11 mouse cellular contexts compared by ENCODE assay signal in genomic region chr15:12039256-12039655, GRCm38 (mm10). TPM values are rescaled to one million over a fixed set of nuclear protein-coding genes. Genes with fewer than 3 reads are reported as not detected.
A peak's percentile ranks its signal among the peaks of the same experiment; 100 is the strongest.
DNase-seq lines count a peak whose midpoint lies in the region; ATAC-seq lines count a peak whose summit lies in the region.
"Had no signal": no experiment of that assay in that cellular context is flagged by ENCODE, and none has a peak within 500 bp of the region (broad histone marks: within the 10 kb centered on the region; RNA-seq: fewer than 3 reads in every experiment).

No protein-coding gene starts in this region.

- H3K4me1 ChIP-seq in forebrain, embryonic 13.5 days, result peaks cover 10% of the 10 kb centered on the region
- H3K4me1 ChIP-seq in forebrain, embryonic 11.5 days (replicated peaks; ENCODE audit: control insufficient read depth, insufficient read depth, low read length), result no peaks in the 10 kb centered on the region
- H3K4me1 ChIP-seq in hindbrain, embryonic 13.5 days (replicated peaks), result peaks cover 24% of the 10 kb centered on the region
- H3K4me1 ChIP-seq in neural tube, embryonic 13.5 days (replicated peaks), result peaks cover 22% of the 10 kb centered on the region

- no peak overlapping the region for H3K4me3 ChIP-seq in forebrain, embryonic 13.5 days
- H3K4me3 ChIP-seq in forebrain, embryonic 11.5 days (ENCODE audit: low read depth, low read length), result no peak overlapping the region
- no peak overlapping the region for H3K4me3 ChIP-seq in hindbrain, embryonic 13.5 days
- H3K4me3 ChIP-seq in neural tube, embryonic 13.5 days, result no peak overlapping the region

- WGBS in forebrain, embryonic 13.5 days, result 70% methylated on average over 10 of the region's 10 CpGs
- WGBS in forebrain, embryonic 11.5 days, result 83% methylated on average over 10 of the region's 10 CpGs
- WGBS in hindbrain, embryonic 13.5 days, result 47% methylated on average over 10 of the region's 10 CpGs
- WGBS in neural tube, embryonic 13.5 days, result 40% methylated on average over 10 of the region's 10 CpGs

- H3K9me3 ChIP-seq in forebrain, embryonic 13.5 days (replicated peaks), result 0 out of 2 replicates have a peak, but pooled peaks cover 4% of the 10 kb centered on the region
- no peaks in the 10 kb centered on the region for H3K9me3 ChIP-seq in forebrain, embryonic 11.5 days (ENCODE audit: control insufficient read depth, low read length)
- no peaks in the 10 kb centered on the region for H3K9me3 ChIP-seq in hindbrain, embryonic 13.5 days
- no peaks in the 10 kb centered on the region for H3K9me3 ChIP-seq in neural tube, embryonic 13.5 days

- no peak overlapping the region for H3K9ac ChIP-seq in forebrain, embryonic 13.5 days
- H3K9ac ChIP-seq in forebrain, embryonic 11.5 days (ENCODE audit: low read length), result no peak overlapping the region
- H3K9ac ChIP-seq in hindbrain, embryonic 13.5 days, result 0 out of 2 replicates have a peak overlapping the region, but pooled peaks have one; percentile 11
- peak overlapping the region; percentile 41; the same call in 1 of the 2 replicates for H3K9ac ChIP-seq in neural tube, embryonic 13.5 days

- H3K27ac ChIP-seq in forebrain, embryonic 13.5 days, result no peak overlapping the region
- H3K27ac ChIP-seq in forebrain, embryonic 11.5 days (ENCODE audit: low read depth, low read length), result no peak overlapping the region
- H3K27ac ChIP-seq in hindbrain, embryonic 13.5 days, result peak overlapping the region; percentile 65
- peak overlapping the region; percentile 70 for H3K27ac ChIP-seq in neural tube, embryonic 13.5 days (replicated peaks)

- no peak overlapping the region for H3K4me2 ChIP-seq in forebrain, embryonic 13.5 days
- no peak overlapping the region for H3K4me2 ChIP-seq in forebrain, embryonic 11.5 days (ENCODE audit: low read depth, low read length, severe bottlenecking)
- peak overlapping the region; percentile 18; the same call in 1 of the 2 replicates for H3K4me2 ChIP-seq in hindbrain, embryonic 13.5 days
- H3K4me2 ChIP-seq in neural tube, embryonic 13.5 days, result peak overlapping the region; percentile 39

- ATAC-seq in forebrain, embryonic 13.5 days, result peak; percentile 44
- no peak for ATAC-seq in forebrain, embryonic 11.5 days (replicated peaks; ENCODE audit: low FRiP score)
- peak; percentile 75 for ATAC-seq in hindbrain, embryonic 13.5 days (ENCODE audit: low FRiP score)
- peak; percentile 77 for ATAC-seq in neural tube, embryonic 13.5 days (ENCODE audit: low read depth)
- no peak for ATAC-seq in megakaryocyte, adult 5-6 weeks (ENCODE audit: poor library complexity, severe bottlenecking)

- DNase-seq in forebrain, embryonic 11.5 days (ENCODE audit: low spot score), result no peak
- DNase-seq in right cerebral cortex, postnatal 10 days (ENCODE audit: low spot score in 2 of 2), result peak; percentile 58 to 72
- DNase-seq in right cerebral cortex, postnatal 36 days (ENCODE audit: low spot score in 2 of 2), result no peak
- DNase-seq in yolk sac, embryonic 10.5 days (ENCODE audit: low spot score), result no peak
- DNase-seq: adrenal gland, postnatal 10 days; kidney, adult 8-10 months; layer of hippocampus, adult 9-11 months had no signal

- H3K27me3 ChIP-seq in forebrain, embryonic 13.5 days, result no peaks in the 10 kb centered on the region
- no peaks in the 10 kb centered on the region for H3K27me3 ChIP-seq in forebrain, embryonic 11.5 days (ENCODE audit: control insufficient read depth, insufficient read depth, low read length)
- H3K27me3 ChIP-seq in hindbrain, embryonic 13.5 days, result no peaks in the 10 kb centered on the region
- H3K27me3 ChIP-seq in neural tube, embryonic 13.5 days, result no peaks in the 10 kb centered on the region

- no peaks in the 10 kb centered on the region for H3K36me3 ChIP-seq in forebrain, embryonic 13.5 days (ENCODE audit: poor library complexity, severe bottlenecking)
- no peaks in the 10 kb centered on the region for H3K36me3 ChIP-seq in forebrain, embryonic 11.5 days (ENCODE audit: control insufficient read depth, insufficient read depth, low read length)
- no peaks in the 10 kb centered on the region for H3K36me3 ChIP-seq in hindbrain, embryonic 13.5 days
- no peaks in the 10 kb centered on the region for H3K36me3 ChIP-seq in neural tube, embryonic 13.5 days

RNA-seq across cellular contexts. Expression of gene Sub1, which starts 42.5 kb away (rescaled TPM):
- 555 and 645 TPM in 2 replicates for polyA plus RNA-seq in forebrain, embryonic 13.5 days (2015; fragmentation: Nextera tagmentation; extraction: Ambion mirVana)
- polyA plus RNA-seq in forebrain, embryonic 11.5 days (2014; fragmentation: Nextera tagmentation; extraction: Ambion mirVana), result 627 and 726 TPM in 2 replicates
- polyA plus RNA-seq in hindbrain, embryonic 13.5 days (2015; fragmentation: Nextera tagmentation; extraction: Ambion mirVana), result 618 and 623 TPM in 2 replicates
- 666 and 672 TPM in 2 replicates for polyA plus RNA-seq in neural tube, embryonic 13.5 days (2015; fragmentation: Nextera tagmentation; extraction: Ambion mirVana)
- 639 and 700 TPM in 2 replicates for total RNA-seq in megakaryocyte, adult 5-6 weeks (2015)
- 625 and 748 TPM in 2 replicates for total RNA-seq in megakaryocyte, adult 5-6 weeks (2017)

Comparison
In these comparisons a context has a peak if more than half of its experiments do, and no peak if none do; other contexts are left out.
1. ATAC-seq: peak in forebrain, embryonic 13.5 days (single experiment), hindbrain, embryonic 13.5 days (single experiment) and neural tube, embryonic 13.5 days (single experiment); none in forebrain, embryonic 11.5 days (single experiment) and megakaryocyte, adult 5-6 weeks (single experiment).
2. DNase-seq: peak in right cerebral cortex, postnatal 10 days (2 of 2); none in forebrain, embryonic 11.5 days (single experiment), right cerebral cortex, postnatal 36 days (0 of 2) and yolk sac, embryonic 10.5 days (single experiment).
3. H3K27ac ChIP-seq: peak in hindbrain, embryonic 13.5 days (single experiment) and neural tube, embryonic 13.5 days (single experiment); none in forebrain, embryonic 13.5 days (single experiment) and forebrain, embryonic 11.5 days (single experiment).
4. H3K4me2 ChIP-seq: peak in hindbrain, embryonic 13.5 days (single experiment) and neural tube, embryonic 13.5 days (single experiment); none in forebrain, embryonic 13.5 days (single experiment) and forebrain, embryonic 11.5 days (single experiment).
5. H3K9ac ChIP-seq: peak in hindbrain, embryonic 13.5 days (single experiment) and neural tube, embryonic 13.5 days (single experiment); none in forebrain, embryonic 13.5 days (single experiment) and forebrain, embryonic 11.5 days (single experiment).